Mouse (Mus musculus): Measurements from ENCODE around the gene Bbox1. TPM values are rescaled to one million over a fixed set of nuclear protein-coding genes. Genes with fewer than 3 reads are reported as not detected.

Bbox1 gene
- polyA plus RNA-seq, 1 experiment from 2014 or later = 8.1 TPM

DNA sequence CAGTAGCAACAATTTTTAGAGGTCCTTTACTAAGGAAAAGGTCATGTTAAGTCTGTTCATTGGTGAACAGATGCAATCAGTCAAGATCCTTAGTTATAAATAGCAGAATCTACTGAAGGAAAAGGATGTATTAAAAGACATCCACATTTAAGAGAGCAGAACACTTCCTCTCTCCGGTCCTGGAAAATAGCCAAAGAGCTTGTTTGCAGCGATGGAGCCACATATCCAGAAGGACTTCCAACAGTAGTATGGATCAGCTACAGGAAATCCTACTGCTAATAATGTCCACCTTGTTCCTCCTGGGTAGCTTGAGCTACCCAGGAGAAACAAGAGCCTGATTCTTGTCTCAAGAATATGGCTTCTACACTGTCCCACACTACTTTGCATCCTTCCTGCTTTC is 91.6 kb downstream of the Bbox1 start:
- H3K36me3 ChIP-seq (ENCODE audit: control insufficient read depth, insufficient read depth) = no peaks in the 10 kb centered on the region
- H3K4me2 ChIP-seq (ENCODE audit: low read depth, low read length) = no peak overlapping the region
- no peak overlapping the region for H3K9ac ChIP-seq (ENCODE audit: low read depth, low read length)
- WGBS (ENCODE audit: insufficient replicate concordance) = 52% methylated on average over 2 of the region's 2 CpGs
- no peaks in the 10 kb centered on the region for H3K27me3 ChIP-seq (ENCODE audit: control insufficient read depth, insufficient read depth, low read depth, low read length)
- no peaks in the 10 kb centered on the region for H3K4me1 ChIP-seq (ENCODE audit: control insufficient read depth, low read depth, low read length)
- no peak overlapping the region for H3K4me3 ChIP-seq (ENCODE audit: low read depth, low read length)
- H3K9me3 ChIP-seq (replicated peaks; ENCODE audit: control insufficient read depth, low read length) = no peaks in the 10 kb centered on the region
- no peak for ATAC-seq (ENCODE audit: low read depth)
- H3K27ac ChIP-seq (ENCODE audit: low read length) = no peak overlapping the region

- H3K4me1 ChIP-seq (ENCODE audit: control insufficient read depth, low read depth, low read length) = no peaks in the 10 kb centered on the region
- WGBS (ENCODE audit: insufficient replicate concordance) = 47% methylated on average over 1 of the region's 1 CpGs
- no peaks in the 10 kb centered on the region for H3K9me3 ChIP-seq (replicated peaks; ENCODE audit: control insufficient read depth, low read length)
- H3K4me2 ChIP-seq (ENCODE audit: low read depth, low read length) = no peak overlapping the region
- no peaks in the 10 kb centered on the region for H3K36me3 ChIP-seq (ENCODE audit: control insufficient read depth, insufficient read depth)
- no peak overlapping the region for H3K9ac ChIP-seq (ENCODE audit: low read depth, low read length)
- ATAC-seq (ENCODE audit: low read depth) = no peak
- no peak overlapping the region for H3K4me3 ChIP-seq (ENCODE audit: low read depth, low read length)
- H3K27me3 ChIP-seq (ENCODE audit: control insufficient read depth, insufficient read depth, low read depth, low read length) = no peaks in the 10 kb centered on the region
- H3K27ac ChIP-seq (ENCODE audit: low read length) = no peak overlapping the region
Observed at GRCm38 (mm10) chr2:110220492-110220891, 93.9 kb downstream of the Bbox1 start.

- 51% methylated on average over 3 of the region's 3 CpGs for WGBS (ENCODE audit: insufficient replicate concordance)
- H3K27ac ChIP-seq (ENCODE audit: low read length) = no peak overlapping the region
- H3K27me3 ChIP-seq (ENCODE audit: control insufficient read depth, insufficient read depth, low read depth, low read length) = no peaks in the 10 kb centered on the region
- ATAC-seq (ENCODE audit: low read depth) = no peak
- no peak overlapping the region for H3K4me2 ChIP-seq (ENCODE audit: low read depth, low read length)
- H3K9me3 ChIP-seq (replicated peaks; ENCODE audit: control insufficient read depth, low read length) = no peaks in the 10 kb centered on the region
- H3K36me3 ChIP-seq (ENCODE audit: control insufficient read depth, insufficient read depth) = no peaks in the 10 kb centered on the region
- H3K9ac ChIP-seq (ENCODE audit: low read depth, low read length) = no peak overlapping the region
- no peaks in the 10 kb centered on the region for H3K4me1 ChIP-seq (ENCODE audit: control insufficient read depth, low read depth, low read length)
- H3K4me3 ChIP-seq (ENCODE audit: low read depth, low read length) = no peak overlapping the region
Observed at GRCm38 (mm10) chr2:110215685-110216058, 98.7 kb downstream of the Bbox1 start.

DNA sequence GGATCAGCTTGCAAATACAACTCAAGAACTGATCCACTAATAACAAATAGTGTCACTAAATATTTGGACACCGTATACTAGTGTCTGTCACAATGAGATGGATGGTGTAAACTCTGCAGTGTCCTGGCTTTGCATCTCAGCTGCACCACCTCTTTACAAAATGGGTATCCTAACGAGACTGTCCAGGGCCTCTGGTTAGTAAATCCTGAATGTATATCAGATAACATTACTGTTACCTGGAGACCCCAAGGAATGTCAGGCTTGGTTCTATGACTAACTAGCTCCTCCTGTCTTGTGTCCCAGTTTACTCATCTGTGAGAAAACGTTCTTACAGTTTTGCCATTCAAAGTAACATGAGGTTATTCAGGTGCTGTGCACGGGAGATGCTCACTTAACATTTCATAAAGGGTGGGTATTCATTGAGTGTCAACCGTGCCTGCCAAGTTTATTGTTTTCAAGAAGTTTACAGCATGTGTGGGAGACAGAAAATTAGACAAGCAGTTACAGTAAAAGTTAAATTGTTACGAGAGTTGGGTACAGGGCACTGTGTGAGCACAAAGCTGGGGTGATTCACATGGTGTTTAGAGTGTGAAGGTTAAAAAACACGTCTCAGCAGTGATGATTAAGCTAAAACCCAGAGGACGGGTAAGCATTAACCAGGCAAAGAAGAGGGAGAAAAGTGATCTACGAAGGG is 99.2 kb downstream of the Bbox1 start:
- Histone ChIP-seq H3K27ac (ENCODE audit: low read length) (no peak overlapping the region), H3K4me1 (ENCODE audit: control insufficient read depth, low read depth, low read length) (no peaks in the 10 kb centered on the region), H3K9me3 (replicated peaks; ENCODE audit: control insufficient read depth, low read length) (no peaks in the 10 kb centered on the region), H3K9ac (ENCODE audit: low read depth, low read length) (no peak overlapping the region), H3K4me3 (ENCODE audit: low read depth, low read length) (no peak overlapping the region), H3K4me2 (ENCODE audit: low read depth, low read length) (no peak overlapping the region), H3K27me3 (ENCODE audit: control insufficient read depth, insufficient read depth, low read depth, low read length) (no peaks in the 10 kb centered on the region), H3K36me3 (ENCODE audit: control insufficient read depth, insufficient read depth) (no peaks in the 10 kb centered on the region)
- peak; percentile 45; the same call in 1 of the 2 replicates for ATAC-seq (ENCODE audit: low read depth)
- 48% methylated on average over 9 of the region's 9 CpGs for WGBS (ENCODE audit: insufficient replicate concordance)

DNA sequence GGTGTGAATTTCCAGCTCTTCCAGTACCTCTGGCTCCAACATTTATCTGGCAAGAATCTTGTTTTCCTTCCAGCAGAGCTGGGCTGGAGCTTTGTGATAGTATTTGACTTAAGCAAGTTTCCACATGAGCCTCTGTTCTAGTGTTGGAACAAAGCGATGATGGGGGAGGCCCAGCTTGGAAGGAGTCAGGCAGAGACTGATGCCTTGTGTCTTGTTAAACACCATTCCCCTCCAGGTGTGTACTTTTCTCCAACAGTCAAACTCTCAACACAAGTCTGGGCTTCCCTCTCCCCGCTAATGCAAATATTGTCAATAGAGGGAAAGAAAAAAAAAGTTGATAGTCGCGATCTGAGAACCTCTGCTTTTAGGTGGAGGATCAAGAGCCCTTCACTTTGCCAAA is 100.1 kb downstream of the Bbox1 start:
- Histone ChIP-seq H3K36me3 (ENCODE audit: control insufficient read depth, insufficient read depth) (no peaks in the 10 kb centered on the region), H3K27me3 (ENCODE audit: control insufficient read depth, insufficient read depth, low read depth, low read length) (no peaks in the 10 kb centered on the region), H3K27ac (ENCODE audit: low read length) (no peak overlapping the region), H3K9me3 (replicated peaks; ENCODE audit: control insufficient read depth, low read length) (no peaks in the 10 kb centered on the region), H3K9ac (ENCODE audit: low read depth, low read length) (no peak overlapping the region), H3K4me2 (ENCODE audit: low read depth, low read length) (no peak overlapping the region), H3K4me3 (ENCODE audit: low read depth, low read length) (no peak overlapping the region), H3K4me1 (ENCODE audit: control insufficient read depth, low read depth, low read length) (no peaks in the 10 kb centered on the region)
- WGBS (ENCODE audit: insufficient replicate concordance) = 61% methylated on average over 4 of the region's 4 CpGs
- ATAC-seq (ENCODE audit: low read depth) = no peak

Other genes starting within 250 kb of the Bbox1 start
- 0.95 and 1.4 TPM in 2 replicates for gene Fibin, start 48.6 kb upstream of the Bbox1 start, polyA plus RNA-seq (2015; fragmentation: Nextera tagmentation; extraction: Ambion mirVana)

All from liver, embryonic 16.5 days (tissue).